Mouse (Mus musculus): ENCODE measurements around the gene Slc44a2. TPM values are rescaled to one million over a fixed set of nuclear protein-coding genes. Genes with fewer than 3 reads are reported as not detected.

Slc44a2 gene
- polyA plus RNA-seq, 2 experiments from 2014 or later, result 242 to 364 TPM

GRCm38 (mm10) chr9:21334747-21335146 lies 14.2 kb downstream of the Slc44a2 start:
- no peak for ATAC-seq

DNA sequence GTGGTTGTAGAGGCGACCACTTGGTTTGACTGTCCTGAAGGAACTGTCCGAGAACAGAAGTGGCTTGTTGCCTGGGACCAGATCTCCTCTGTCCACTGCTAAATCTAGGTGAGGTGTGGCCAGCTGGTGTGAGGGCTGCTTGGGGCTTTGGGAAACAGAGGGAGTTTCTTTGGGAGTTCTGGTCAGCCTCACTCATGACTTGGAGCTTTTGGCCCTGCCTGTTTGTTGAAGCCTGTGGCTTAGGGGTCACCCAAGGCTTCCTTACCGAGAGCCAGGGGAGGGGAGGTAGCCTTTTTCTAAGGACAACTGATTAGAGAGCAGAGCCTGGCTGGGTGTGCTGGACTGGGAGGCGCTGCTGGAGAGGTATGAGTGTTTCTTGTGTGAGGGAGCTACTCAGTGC lies 14.9 kb downstream of the Slc44a2 start:
- no peak for ATAC-seq

DNA sequence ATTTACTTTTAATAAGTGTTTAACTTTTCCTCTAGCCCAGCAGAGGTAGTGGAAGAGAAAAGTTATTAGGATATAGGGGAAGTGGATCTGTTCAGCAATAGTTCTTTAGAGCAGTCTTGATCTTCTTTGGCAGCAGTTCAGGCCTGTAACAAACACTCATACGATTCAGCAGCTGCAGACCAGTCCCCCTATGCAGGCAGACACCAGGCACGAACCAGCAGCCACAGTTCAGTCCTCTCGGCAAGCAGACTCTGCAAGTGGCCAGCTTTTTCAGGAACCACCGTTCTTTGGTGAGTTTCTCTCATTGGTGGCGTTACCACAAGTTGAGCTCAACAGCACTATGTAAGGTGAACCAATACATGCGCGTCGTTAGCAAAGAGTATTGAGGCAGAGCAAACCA lies 16.0 kb downstream of the Slc44a2 start:
- no peak for ATAC-seq

- no peak for ATAC-seq
Observed at GRCm38 (mm10) chr9:21337652-21338051, 17.2 kb downstream of the Slc44a2 start.

GRCm38 (mm10) chr9:21340411-21340810 lies 19.9 kb downstream of the Slc44a2 start:
- no peak for ATAC-seq

- no peak for ATAC-seq
Observed at GRCm38 (mm10) chr9:21346627-21347365, 26.3 kb downstream of the Slc44a2 start.

DNA sequence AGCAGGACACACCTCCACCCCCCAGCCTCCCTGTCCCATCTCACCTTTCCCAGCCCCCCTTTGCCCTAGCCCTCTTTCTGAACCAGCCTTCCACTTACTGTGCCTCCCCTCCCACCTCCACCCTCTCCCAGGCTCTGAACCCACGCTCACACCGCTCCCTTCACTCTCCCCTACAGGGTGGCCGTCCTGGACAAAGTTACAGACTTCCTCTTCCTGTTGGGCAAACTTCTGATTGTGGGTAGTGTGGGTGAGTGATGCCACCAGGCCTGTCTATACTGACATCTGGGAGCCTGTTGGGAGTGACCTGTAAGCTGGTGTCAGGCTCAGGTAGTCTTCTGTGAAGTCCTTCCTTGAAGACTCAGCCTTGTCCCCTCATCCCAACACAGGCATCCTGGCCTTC lies 27.7 kb downstream of the Slc44a2 start:
- ATAC-seq, result no peak

- no peak for ATAC-seq
Observed at GRCm38 (mm10) chr9:21351178-21351577, 30.7 kb downstream of the Slc44a2 start.

- ATAC-seq, result no peak
Observed at GRCm38 (mm10) chr9:21351702-21352377, 31.3 kb downstream of the Slc44a2 start.

DNA sequence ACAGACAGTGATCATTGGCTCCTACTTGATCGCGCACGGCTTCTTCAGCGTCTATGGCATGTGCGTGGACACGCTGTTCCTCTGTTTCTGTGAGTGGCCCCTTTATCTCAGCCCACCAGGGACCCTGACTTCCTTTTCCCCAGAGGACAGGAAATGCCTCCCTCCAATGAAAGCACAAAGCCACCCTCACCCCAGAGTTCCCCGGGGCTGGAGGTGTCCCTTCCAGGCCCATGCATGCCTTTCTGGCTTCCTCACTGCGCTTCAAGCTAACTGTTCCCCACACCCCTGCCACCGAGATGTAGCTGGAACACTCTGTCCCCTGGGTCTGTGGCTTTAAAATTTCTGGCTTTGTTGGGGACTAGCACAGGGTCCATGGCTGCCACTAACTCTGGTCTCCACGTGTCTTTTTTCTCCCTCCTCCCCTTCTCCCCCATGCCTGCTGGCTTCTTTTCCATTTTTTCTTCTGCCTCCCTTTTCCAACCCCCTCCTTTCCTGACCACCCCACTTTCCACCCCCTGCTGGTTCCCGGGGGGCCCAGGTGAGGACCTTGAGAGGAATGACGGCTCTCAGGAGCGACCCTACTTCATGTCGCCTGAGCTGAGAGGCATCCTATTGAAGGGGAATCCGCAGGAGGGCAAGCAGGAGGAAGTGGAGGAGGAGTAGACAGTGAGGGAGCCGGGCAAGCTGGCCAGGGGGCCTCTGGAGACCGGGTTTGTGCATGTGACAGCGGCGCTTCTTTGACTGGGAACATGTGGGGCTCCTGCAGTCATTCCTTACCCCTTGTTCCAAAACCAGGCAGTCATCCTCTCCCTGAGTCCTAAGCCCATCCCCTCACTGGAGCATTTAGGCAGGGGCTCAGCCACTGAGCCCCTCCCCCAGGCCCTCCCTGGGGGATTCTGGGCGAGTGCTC lies 32.2 kb downstream of the Slc44a2 start:
- no peak for ATAC-seq

GRCm38 (mm10) chr9:21353373-21353686 lies 32.8 kb downstream of the Slc44a2 start:
- ATAC-seq, result no peak

- no peak for ATAC-seq
Observed at GRCm38 (mm10) chr9:21354796-21355195, 34.3 kb downstream of the Slc44a2 start.

- ATAC-seq, result peak; percentile 79
Observed at GRCm38 (mm10) chr9:21356981-21357718, 36.7 kb downstream of the Slc44a2 start.

GRCm38 (mm10) chr9:21366541-21367220 lies 46.2 kb downstream of the Slc44a2 start:
- ATAC-seq, result no peak

GRCm38 (mm10) chr9:21367357-21368111 lies 47.0 kb downstream of the Slc44a2 start, which contains the start of gene Ilf3:
Gene Ilf3 (plus strand): TSS chr9:21367871.
- ATAC-seq, result peak; percentile 92

GRCm38 (mm10) chr9:21368131-21368584 lies 47.7 kb downstream of the Slc44a2 start:
- ATAC-seq, result peak; percentile 17

GRCm38 (mm10) chr9:21369080-21369479 lies 48.6 kb downstream of the Slc44a2 start:
- no peak for ATAC-seq

- ATAC-seq, result no peak
Observed at GRCm38 (mm10) chr9:21370876-21371275, 50.4 kb downstream of the Slc44a2 start.

DNA sequence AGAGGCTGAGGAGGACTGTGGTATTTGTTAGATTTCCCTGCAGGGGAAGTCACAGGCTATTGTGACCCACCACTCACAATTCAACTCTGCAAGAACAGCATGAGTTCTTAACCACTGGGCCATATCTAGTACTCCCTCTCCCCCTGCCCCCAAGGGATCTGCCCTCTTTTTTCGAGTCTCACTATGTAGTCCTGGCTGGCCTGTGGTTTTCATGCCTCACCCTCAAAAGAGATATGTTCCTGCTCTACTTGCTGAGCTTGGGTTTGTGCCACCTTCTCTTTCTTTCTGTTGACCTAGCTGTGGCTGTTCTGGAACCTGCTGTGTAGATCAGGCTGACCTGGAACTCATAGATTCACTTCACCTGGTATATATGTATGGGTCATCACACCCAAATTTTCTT lies 52.0 kb downstream of the Slc44a2 start:
- no peak for ATAC-seq

DNA sequence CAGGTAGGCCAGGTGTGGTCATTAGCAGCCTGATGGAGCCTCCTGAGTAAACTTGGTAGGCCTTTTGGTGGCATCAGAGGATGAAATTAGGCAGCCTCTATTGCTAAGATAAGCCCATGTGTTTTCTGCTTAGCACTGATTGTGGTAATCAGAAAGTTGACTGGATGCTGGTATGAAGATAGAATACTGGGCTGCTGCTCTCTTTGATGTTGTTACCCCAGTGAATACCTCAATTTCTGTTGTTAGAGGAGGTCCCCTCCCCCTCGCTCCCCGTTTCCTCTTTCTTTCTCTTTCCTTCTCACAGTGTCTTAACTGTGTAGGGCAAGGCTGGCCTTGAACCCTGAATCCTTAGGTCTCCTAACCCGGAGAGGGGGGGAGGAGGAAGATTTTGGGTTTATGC lies 58.7 kb downstream of the Slc44a2 start:
- peak; percentile 41 for ATAC-seq

GRCm38 (mm10) chr9:21380868-21381267 lies 60.4 kb downstream of the Slc44a2 start:
- no peak for ATAC-seq

All from CD4-positive, CD25-positive, alpha-beta regulatory T cell, adult 4 months (primary cell).